Mouse (Mus musculus) neural tube, embryonic 10.5 days (tissue): Measurements from ENCODE around the gene Matn1.

ENCODE experiments used
- DNase-seq: peaks from one replicate; pipeline ENCODE4 v3.0.0-alpha.2; 2017; ENCODE audit warnings: low spot score; ENCODE audit errors: extremely low spot score

Gene Matn1

DNA sequence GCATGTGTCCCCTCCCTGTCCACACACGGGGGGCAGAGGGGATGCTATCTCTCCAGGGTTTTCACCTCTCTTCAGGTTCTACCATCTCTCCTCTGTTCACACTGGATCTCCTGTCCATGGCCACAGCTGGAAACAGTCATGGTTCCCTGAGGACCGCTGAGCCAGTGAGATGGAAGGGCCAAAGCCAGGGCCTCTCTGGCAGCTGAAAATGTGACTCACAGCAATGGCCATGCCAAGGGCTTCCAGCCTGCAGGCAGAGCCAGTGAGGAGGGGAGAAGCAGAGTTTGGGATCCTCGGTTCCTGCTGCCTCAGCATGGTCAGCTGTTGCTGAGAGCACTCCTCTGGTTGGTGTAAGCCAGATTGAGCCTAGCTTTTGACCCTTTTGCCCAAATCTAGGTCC is 34.8 kb downstream of the Matn1 start:
- no peak for DNase-seq

DNA sequence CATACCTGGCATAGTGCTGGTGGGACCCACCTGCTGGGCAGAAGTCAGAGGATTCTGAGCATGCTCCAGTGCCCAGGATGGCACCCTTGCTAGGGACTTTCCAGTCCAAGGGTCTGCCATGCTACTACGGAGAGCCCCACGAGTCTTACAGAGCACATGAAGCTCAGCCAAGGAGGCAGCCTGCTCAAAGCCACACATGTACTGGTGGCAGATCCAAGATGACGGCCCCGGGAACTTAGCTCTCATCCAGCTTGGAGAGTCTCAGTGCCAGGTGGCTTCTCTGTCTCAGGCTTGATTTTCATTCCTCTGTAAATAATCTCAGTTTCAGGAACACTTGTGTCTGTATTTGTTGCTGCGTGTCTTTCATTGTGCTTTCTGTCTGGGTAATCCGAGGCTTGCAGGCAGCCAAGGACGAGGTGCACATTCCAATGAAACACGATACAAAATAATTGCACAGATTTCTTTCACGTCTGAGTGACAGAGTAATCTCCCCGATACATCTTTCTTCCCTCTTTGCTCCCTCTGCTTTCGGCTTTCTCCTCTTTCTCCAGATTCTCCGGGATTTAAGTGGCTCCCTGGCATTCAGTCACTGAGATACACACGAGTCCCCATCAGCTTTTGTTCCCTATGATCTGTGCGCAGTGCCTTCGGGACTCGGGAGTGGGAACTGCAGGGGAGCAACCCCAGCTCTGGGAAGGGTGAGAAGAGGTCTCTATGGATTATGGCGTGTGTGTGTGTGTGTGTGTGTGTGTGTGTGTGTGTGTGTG is 40.4 kb downstream of the Matn1 start:
- no peak for DNase-seq

DNA sequence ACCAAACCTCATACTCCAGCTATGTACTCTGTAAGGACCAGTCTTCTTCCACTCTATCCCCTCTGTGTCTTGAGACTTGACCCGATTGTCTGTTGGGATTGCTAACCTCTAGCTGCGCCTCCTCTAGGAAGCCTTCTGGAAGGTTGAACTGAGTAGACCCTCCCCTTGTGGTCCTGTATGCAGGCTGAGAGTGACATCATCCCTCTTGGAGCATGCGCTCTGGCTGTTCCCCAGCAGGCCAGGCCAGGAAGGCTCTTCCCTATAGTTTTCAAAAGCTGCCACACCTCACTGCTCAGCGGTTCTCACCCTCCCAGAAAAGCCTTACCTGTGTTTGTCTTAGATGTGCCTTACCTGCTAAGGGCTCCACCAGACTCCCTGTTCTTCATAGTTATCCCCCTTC is 42.9 kb downstream of the Matn1 start:
- no peak for DNase-seq

DNA sequence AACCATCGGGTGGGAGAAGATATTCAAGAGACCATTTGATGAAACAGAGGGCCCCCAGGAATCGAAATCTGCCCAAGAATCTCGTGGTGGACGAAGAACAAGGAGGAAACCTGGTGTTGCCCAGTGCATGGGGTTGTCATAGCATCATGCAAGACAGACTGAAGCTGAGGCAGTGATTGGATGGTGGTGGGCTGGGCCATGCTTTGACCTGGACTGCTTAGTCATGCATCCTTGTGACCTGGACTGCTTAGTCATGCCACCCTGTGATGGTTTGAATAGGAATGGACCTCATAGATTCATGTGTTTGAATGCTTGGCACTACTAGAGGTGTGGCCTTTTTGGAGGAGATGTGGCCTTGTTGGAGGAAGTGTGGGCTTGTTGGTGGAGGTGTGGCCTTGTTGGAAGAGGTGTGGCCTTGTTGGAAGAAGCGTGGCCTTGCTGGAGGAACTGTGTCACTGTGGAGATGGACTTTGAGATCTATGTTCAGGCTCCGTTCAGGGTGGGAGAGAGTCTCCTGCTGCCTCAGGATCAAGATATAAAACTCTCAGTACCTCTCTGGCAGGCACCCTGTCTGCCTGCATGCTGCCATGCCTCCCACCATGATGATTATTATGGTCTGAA is 44.1 kb downstream of the Matn1 start:
- no peak for DNase-seq

DNA sequence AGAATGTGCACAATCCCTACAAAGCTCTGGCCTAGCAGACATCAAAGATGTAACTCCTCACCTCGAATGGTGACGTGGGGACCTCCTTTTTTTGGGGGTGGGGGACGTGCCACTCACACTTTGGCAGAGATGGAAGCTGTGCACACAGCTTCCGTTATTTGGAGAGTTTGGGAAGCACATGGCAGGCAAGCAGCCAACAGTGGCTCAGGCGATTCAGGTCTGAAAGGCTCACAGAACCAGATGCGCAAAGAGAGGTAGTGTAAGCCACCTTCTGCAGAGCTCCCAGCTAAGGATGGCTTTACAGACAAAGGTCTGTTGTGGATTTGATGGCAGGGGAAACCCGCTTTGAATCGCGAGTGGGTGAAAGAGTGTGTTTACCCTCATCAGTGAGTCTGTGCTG is 45.0 kb downstream of the Matn1 start:
- no peak for DNase-seq

DNA sequence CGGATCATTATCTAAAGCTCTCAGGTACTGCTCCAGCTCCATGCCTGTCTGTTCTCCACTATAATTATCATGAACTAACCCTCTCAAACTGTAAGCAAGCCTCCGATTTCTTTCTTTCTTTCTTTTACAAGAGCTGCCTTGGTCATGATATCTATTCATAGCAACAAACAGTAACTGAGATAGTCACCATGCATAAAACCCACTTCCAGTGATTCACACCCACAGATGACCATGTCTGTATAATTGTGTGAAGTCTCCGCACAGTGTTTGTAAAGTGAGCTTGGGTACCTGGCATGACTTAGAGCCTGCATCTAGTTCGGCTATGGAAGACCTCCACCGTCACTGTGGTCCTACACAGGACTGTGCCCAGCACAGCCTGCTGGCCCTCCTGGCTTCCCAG is 46.8 kb downstream of the Matn1 start:
- no peak for DNase-seq

DNA sequence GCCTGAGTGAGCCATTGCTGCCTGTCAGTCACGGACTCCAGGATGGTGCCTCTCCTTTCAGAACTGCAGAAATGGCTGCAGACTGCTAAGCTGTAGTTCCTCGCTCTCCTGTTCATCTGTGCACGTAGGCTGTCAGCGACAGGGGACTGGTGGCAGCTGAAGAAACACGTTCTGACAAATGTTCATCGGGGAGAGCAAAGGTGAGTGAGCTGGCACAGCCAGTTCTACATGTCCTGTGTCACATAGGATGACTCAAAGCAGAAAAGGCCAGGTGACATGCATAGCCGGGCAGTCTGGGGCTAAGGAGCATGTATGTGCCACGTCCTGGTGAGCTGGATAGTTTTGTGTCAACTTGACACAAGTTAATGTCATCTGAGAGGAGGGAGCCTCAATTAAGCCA is 50.4 kb downstream of the Matn1 start:
- no peak for DNase-seq

DNA sequence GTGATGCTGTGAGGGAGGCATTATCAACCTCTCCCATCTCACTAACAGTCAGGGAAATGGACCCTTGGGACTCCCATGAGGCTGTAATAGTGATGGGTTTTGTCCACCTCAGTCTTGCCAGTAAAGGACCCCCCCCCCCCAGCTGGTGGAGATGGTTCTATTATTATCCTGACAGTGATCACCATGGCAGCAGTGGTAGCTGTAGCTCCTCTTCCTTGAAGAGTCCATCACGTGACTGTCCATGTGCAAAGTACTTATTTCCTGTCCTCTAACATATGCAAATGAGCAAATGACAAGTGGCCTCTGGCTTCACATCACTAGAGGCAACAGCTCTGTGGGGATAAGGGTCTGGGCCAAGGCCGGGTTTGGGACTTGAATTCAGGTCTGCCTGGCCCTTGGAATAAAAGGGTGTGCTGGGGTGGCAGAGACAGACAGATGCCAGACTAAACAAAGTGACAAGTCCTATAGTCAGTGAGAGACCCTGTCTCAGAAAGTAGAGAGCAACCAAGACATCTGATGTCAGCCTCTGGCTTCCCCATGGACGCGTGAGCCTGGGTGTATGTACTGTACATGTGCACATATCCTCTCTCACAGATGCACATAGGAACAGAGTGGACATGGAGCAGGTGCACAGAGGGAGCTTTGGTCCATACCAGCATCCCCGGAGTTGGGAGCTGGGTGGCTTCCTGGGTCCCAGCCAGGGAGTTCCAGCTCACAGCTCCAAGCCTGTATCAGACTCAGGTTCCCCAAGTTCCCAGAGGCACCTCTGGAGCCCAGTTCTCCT is 55.8 kb downstream of the Matn1 start:
- no peak for DNase-seq

DNA sequence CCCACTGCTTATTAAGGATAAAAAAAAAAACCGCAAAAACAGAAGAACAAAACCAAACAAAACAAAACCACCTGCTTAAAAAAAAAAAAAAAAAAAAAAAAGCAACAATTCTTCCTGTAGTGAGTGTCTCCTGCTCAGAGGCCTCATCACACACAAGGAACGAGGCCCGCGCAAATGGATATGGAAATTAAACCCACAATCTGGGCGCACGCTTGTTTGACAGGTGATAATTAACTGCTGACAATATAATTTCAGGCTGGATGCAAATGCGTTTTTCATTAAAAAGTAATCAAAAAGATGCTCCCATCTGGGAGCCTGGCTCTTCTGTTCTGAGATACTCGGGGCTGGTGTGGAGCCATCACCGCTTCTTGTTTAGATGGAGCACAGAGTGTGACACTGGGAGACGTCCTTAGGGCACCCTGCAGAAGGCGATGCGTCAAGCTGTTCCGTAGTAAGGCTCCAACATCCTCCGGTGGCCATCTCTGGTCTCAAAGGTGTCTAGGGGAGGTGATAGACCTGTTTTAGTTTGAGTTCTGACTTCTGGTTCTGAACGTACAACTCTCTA is 56.5 kb downstream of the Matn1 start:
- no peak for DNase-seq
